Mouse (Mus musculus) left cerebral cortex, adult 8-10 months (tissue): ENCODE data around the gene Clcnka. TPM values are rescaled to one million over a fixed set of nuclear protein-coding genes. Genes with fewer than 3 reads are reported as not detected.

Source experiments
- microRNA-seq, 2 experiments: library from miRNA; unstranded; fragments of <30 nt; microRNA quantifications; one replicate each; pipeline ENCODE4 v1.2.0; 2022
- total RNA-seq, 4 experiments: library from RNA; stranded (reverse); gene quantifications; 2 replicates each; pipeline ENCODE4 v1.2.4; 2022

Clcnka gene
- total RNA-seq, 4 experiments from 2014 or later = 0.39 to 1.8 TPM; not detected in 2

Small RNAs within 50 kb of the gene (microRNA-seq; reads per million reads assigned to microRNA genes)
- 0 reads per million in 2 experiments for gene Gm25690

Other genes starting within 250 kb of the Clcnka start
- gene Rsg1, start 184.8 kb downstream of the Clcnka start, total RNA-seq = 1 to 10 TPM; 3.3 to 5.0 (median 4.1) TPM
- 10 to 100 TPM; 13.7 to 18.3 (median 15.8) TPM for gene Arhgef19, start 159.2 kb downstream of the Clcnka start, total RNA-seq
- gene Epha2, start 97.5 kb downstream of the Clcnka start, total RNA-seq = 1 to 10 TPM in 3 of 4 experiments, under 1 TPM in 1; 0.98 to 1.7 (median 1.2) TPM
- gene Fam131c, start 30.5 kb downstream of the Clcnka start, total RNA-seq = 1 to 10 TPM; 2.7 to 4.1 (median 3.6) TPM
- under 1 TPM in 1 of 4 experiments, not detected in 3; 0.74 TPM for gene Clcnkb, start 17.3 kb upstream of the Clcnka start, total RNA-seq
- under 1 TPM; 0.30 to 0.97 (median 0.73) TPM for gene Hspb7, start 22.1 kb upstream of the Clcnka start, total RNA-seq
- 1 to 10 TPM; 2.8 to 4.9 (median 3.0) TPM for gene Srarp, start 37.4 kb upstream of the Clcnka start, total RNA-seq
- gene Zbtb17, start 45.9 kb upstream of the Clcnka start, total RNA-seq = 10 to 100 TPM; 36.7 to 42.0 (median 38.0) TPM
- gene Spen, start 139.9 kb upstream of the Clcnka start, total RNA-seq = 10 to 100 TPM; 57.2 to 66.6 (median 62.1) TPM
- gene Fblim1, start 207.4 kb upstream of the Clcnka start, total RNA-seq = 1 to 10 TPM; 1.3 to 3.0 (median 2.1) TPM
- gene Tmem82, start 219.9 kb upstream of the Clcnka start, total RNA-seq = 1 to 10 TPM in 1 of 4 experiments, under 1 TPM in 3; 0.43 to 1.1 (median 0.51) TPM
- gene Slc25a34, start 225.1 kb upstream of the Clcnka start, total RNA-seq = 1 to 10 TPM; 3.7 to 4.8 (median 4.2) TPM